In the genomic region with DNA sequence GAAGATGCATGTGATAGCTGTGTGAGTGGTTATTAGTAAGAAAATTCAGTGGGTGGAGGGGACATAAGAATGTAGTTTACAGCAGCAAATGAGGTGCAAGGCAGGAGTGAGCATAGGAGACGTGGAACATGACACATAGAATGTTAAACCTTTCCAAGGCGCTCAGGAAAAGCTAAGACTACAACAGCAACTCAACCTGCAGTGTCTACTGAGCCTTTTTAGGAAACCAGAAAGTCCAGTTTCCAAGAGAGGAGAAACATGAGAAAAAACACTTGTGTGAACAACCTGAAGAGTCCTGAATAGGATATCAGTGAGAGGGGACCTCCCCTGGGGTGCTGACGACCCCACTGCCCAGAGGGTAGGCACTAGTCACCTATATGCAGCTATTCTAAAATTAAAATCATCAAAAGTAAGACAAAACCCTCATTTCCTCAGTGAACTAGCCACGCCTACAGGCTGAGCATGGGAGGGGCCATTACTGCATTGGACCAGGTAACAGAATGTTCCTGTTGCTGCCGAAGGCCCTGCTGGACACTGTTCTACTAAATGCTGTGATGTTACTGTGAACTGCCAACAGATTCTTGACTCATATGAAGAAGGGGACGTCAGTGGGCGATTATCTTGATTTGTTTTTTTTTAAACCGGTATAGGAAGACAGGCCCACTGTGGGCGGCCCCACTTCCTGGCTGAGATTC, we compare ENCODE assay signal across 24 mouse cellular contexts.
DNase-seq lines count a peak whose midpoint lies in the region; ATAC-seq and TF ChIP-seq lines count a peak whose summit lies in the region.
"Had no signal": no experiment of that assay in that cellular context is flagged by ENCODE, and none has a peak within 500 bp of the region (broad histone marks: within the 10 kb centered on the region; RNA-seq: fewer than 3 reads in every experiment).

No protein-coding gene starts in this region.

- no peak overlapping the region for H3K4me3 ChIP-seq in heart, embryonic 10.5 days
- H3K4me3 ChIP-seq in lung, embryonic 15.5 days, result no peak overlapping the region
- no peak overlapping the region for H3K4me3 ChIP-seq in lung, adult 2 months (replicated peaks; ENCODE audit: extremely low read depth, low read depth, low read length)
- no peak overlapping the region for H3K4me3 ChIP-seq in lung, postnatal 0 days (ENCODE audit: low read depth, low read length)
- H3K4me3 ChIP-seq in liver, embryonic 11.5 days (ENCODE audit: low read depth, low read length), result no peak overlapping the region
- H3K4me3 ChIP-seq: embryonic facial prominence, embryonic 13.5 days; embryonic facial prominence, embryonic 15.5 days; erythroblast, embryonic 14.5 days; forebrain, embryonic 10.5 days; forebrain, embryonic 13.5 days; forebrain, embryonic 15.5 days had no signal

- H3K27me3 ChIP-seq in heart, embryonic 10.5 days (ENCODE audit: insufficient read depth, poor library complexity, severe bottlenecking), result no peaks in the 10 kb centered on the region
- no peaks in the 10 kb centered on the region for H3K27me3 ChIP-seq in lung, embryonic 15.5 days
- H3K27me3 ChIP-seq in lung, postnatal 0 days (replicated peaks; ENCODE audit: insufficient read depth, low read length), result no peaks in the 10 kb centered on the region
- no peaks in the 10 kb centered on the region for H3K27me3 ChIP-seq in liver, embryonic 11.5 days (replicated peaks; ENCODE audit: control insufficient read depth, insufficient read depth, low read length)
- H3K27me3 ChIP-seq: embryonic facial prominence, embryonic 13.5 days; embryonic facial prominence, embryonic 15.5 days; forebrain, embryonic 13.5 days; forebrain, embryonic 15.5 days had no signal

- H3K36me3 ChIP-seq in heart, embryonic 10.5 days, result no peaks in the 10 kb centered on the region
- H3K36me3 ChIP-seq in lung, embryonic 15.5 days, result no peaks in the 10 kb centered on the region
- H3K36me3 ChIP-seq in lung, postnatal 0 days (ENCODE audit: insufficient read depth, low read length), result no peaks in the 10 kb centered on the region
- no peaks in the 10 kb centered on the region for H3K36me3 ChIP-seq in liver, embryonic 11.5 days (ENCODE audit: control insufficient read depth, insufficient read depth, low read length)
- H3K36me3 ChIP-seq: embryonic facial prominence, embryonic 13.5 days; embryonic facial prominence, embryonic 15.5 days; forebrain, embryonic 10.5 days; forebrain, embryonic 15.5 days had no signal

- DNase-seq in heart, embryonic 10.5 days (ENCODE audit: low spot score), result no peak
- no peak for DNase-seq in heart, postnatal 4 days
- no peak for DNase-seq in lung, adult 2 months
- peak; percentile 73 for DNase-seq in lung, postnatal 0 days (ENCODE audit: low spot score)
- no peak for DNase-seq in lung, postnatal 4 days
- peak; percentile 43 for DNase-seq in lung, postnatal 36 days
- DNase-seq in liver, embryonic 11.5 days (ENCODE audit: low spot score), result no peak
- DNase-seq: adrenal gland, adult 2 months; adrenal gland, postnatal 10 days; adrenal gland, postnatal 25 days; cerebellum, adult 11 months; cerebellum, adult 18-20 months; cerebellum, adult 8-10 months; cerebellum, adult 9-11 months; cerebellum, postnatal 14 days; cerebellum, postnatal 36 days; embryo, embryonic 11 days had no signal

- H3K9me3 ChIP-seq in heart, embryonic 10.5 days, result no peaks in the 10 kb centered on the region
- H3K9me3 ChIP-seq in lung, embryonic 15.5 days, result no peaks in the 10 kb centered on the region
- H3K9me3 ChIP-seq in lung, postnatal 0 days (ENCODE audit: low read length), result no peaks in the 10 kb centered on the region
- H3K9me3 ChIP-seq in liver, embryonic 11.5 days (ENCODE audit: control insufficient read depth, low read length), result no peaks in the 10 kb centered on the region
- H3K9me3 ChIP-seq: embryonic facial prominence, embryonic 13.5 days; embryonic facial prominence, embryonic 15.5 days; forebrain, embryonic 10.5 days; forebrain, embryonic 13.5 days; forebrain, embryonic 15.5 days had no signal

- ATAC-seq in lung, embryonic 15.5 days (ENCODE audit: borderline replicate concordance, extremely low read depth, low FRiP score, low TSS enrichment), result 0 out of 2 replicates have a peak, but pooled peaks have one; percentile 55
- ATAC-seq in lung, postnatal 0 days, result peak; percentile 81
- ATAC-seq in liver, embryonic 11.5 days (replicated peaks; ENCODE audit: low FRiP score), result no peak
- ATAC-seq: forebrain, embryonic 13.5 days; forebrain, embryonic 15.5 days had no signal

- no peak overlapping the region for H3K4me2 ChIP-seq in lung, embryonic 15.5 days
- H3K4me2 ChIP-seq in lung, postnatal 0 days (replicated peaks; ENCODE audit: low read depth, low read length), result no peak overlapping the region
- H3K4me2 ChIP-seq in liver, embryonic 11.5 days, result no peak overlapping the region
- H3K4me2 ChIP-seq: embryonic facial prominence, embryonic 13.5 days; embryonic facial prominence, embryonic 15.5 days; forebrain, embryonic 13.5 days; forebrain, embryonic 15.5 days had no signal

- no peak for TF ChIP-seq POLR2A in lung, adult 2 months (IDR thresholded peaks at IDR 0.05; ENCODE audit: borderline replicate concordance, extremely low read depth, low read depth, low read length)

- TF ChIP-seq EP300 in lung, postnatal 0 days (IDR thresholded peaks at IDR 0.05), result peak; percentile 74

- no peak overlapping the region for H3K9ac ChIP-seq in lung, embryonic 15.5 days
- no peak overlapping the region for H3K9ac ChIP-seq in lung, postnatal 0 days (replicated peaks; ENCODE audit: low read depth)
- H3K9ac ChIP-seq in liver, embryonic 11.5 days (ENCODE audit: low read depth, low read length), result no peak overlapping the region
- H3K9ac ChIP-seq: embryonic facial prominence, embryonic 13.5 days; embryonic facial prominence, embryonic 15.5 days; forebrain, embryonic 13.5 days; forebrain, embryonic 15.5 days had no signal

- WGBS in heart, embryonic 10.5 days, result 82% methylated on average over 9 of the region's 9 CpGs
- WGBS in lung, embryonic 15.5 days, result 61% methylated on average over 9 of the region's 9 CpGs
- WGBS in lung, adult 2 months, result 64% methylated on average over 9 of the region's 9 CpGs
- WGBS in lung, postnatal 0 days, result 55% methylated on average over 9 of the region's 9 CpGs
- 79% methylated on average over 9 of the region's 9 CpGs for WGBS in liver, embryonic 11.5 days

- TF ChIP-seq CTCF in lung, adult 2 months (IDR thresholded peaks at IDR 0.05; ENCODE audit: insufficient read depth, low read length), result no peak
- TF ChIP-seq CTCF in lung, postnatal 0 days (IDR thresholded peaks at IDR 0.05), result no peak

- H3K4me1 ChIP-seq in heart, embryonic 10.5 days, result peaks cover 31% of the 10 kb centered on the region
- H3K4me1 ChIP-seq in lung, embryonic 15.5 days, result peaks cover 7% of the 10 kb centered on the region; the same call in 1 of the 2 replicates
- no peaks in the 10 kb centered on the region; the same call in 1 of the 2 replicates for H3K4me1 ChIP-seq in lung, adult 2 months (ENCODE audit: control insufficient read depth, insufficient read depth, low read length)
- H3K4me1 ChIP-seq in lung, postnatal 0 days (ENCODE audit: insufficient read depth, low read depth, low read length), result peaks cover 11% of the 10 kb centered on the region
- H3K4me1 ChIP-seq in liver, embryonic 11.5 days (replicated peaks; ENCODE audit: control insufficient read depth, insufficient read depth, low read length), result no peaks in the 10 kb centered on the region; the same call in 1 of the 2 replicates
- H3K4me1 ChIP-seq: embryonic facial prominence, embryonic 13.5 days; embryonic facial prominence, embryonic 15.5 days; forebrain, embryonic 10.5 days; forebrain, embryonic 13.5 days; forebrain, embryonic 15.5 days had no signal

- 0 out of 2 replicates have a peak overlapping the region, but pooled peaks have one; percentile 0 for H3K27ac ChIP-seq in heart, embryonic 10.5 days
- peak overlapping the region; percentile 49; the same call in 1 of the 2 replicates for H3K27ac ChIP-seq in lung, embryonic 15.5 days
- H3K27ac ChIP-seq in lung, postnatal 0 days (ENCODE audit: low read length), result peak overlapping the region; percentile 2; the same call in 1 of the 2 replicates
- no peak overlapping the region for H3K27ac ChIP-seq in liver, embryonic 11.5 days (ENCODE audit: low read depth, low read length)
- H3K27ac ChIP-seq: embryonic facial prominence, embryonic 13.5 days; embryonic facial prominence, embryonic 15.5 days; forebrain, embryonic 10.5 days; forebrain, embryonic 13.5 days; forebrain, embryonic 15.5 days had no signal

Comparison
In these comparisons a context has a peak if more than half of its experiments do, and no peak if none do; other contexts are left out.
1. DNase-seq: peak in lung, postnatal 0 days (single experiment) and lung, postnatal 36 days (single experiment); none in heart, embryonic 10.5 days (single experiment), heart, postnatal 4 days (single experiment), lung, adult 2 months (single experiment), lung, postnatal 4 days (0 of 2) and liver, embryonic 11.5 days (single experiment).